Mouse (Mus musculus): ENCODE data around the gene Stx8.

Stx8 gene

GRCm38 (mm10) chr11:68083562-68083961 lies 117.6 kb downstream of the Stx8 start:
- DNase-seq (ENCODE audit: low spot score in 2 of 2), result no peak

- no peak for DNase-seq (ENCODE audit: low spot score in 2 of 2)
Observed at GRCm38 (mm10) chr11:68086221-68086620, 120.2 kb downstream of the Stx8 start.

GRCm38 (mm10) chr11:68089426-68089825 lies 123.4 kb downstream of the Stx8 start:
- no peak for DNase-seq (ENCODE audit: low spot score in 2 of 2)

GRCm38 (mm10) chr11:68089885-68090592 lies 124.0 kb downstream of the Stx8 start:
- no peak for DNase-seq (ENCODE audit: low spot score in 2 of 2)

- DNase-seq (ENCODE audit: low spot score in 2 of 2), result no peak
Observed at GRCm38 (mm10) chr11:68091975-68092759, 126.2 kb downstream of the Stx8 start.

GRCm38 (mm10) chr11:68101598-68101997 lies 135.6 kb downstream of the Stx8 start:
- DNase-seq (ENCODE audit: low spot score in 2 of 2), result no peak

- DNase-seq (ENCODE audit: low spot score in 2 of 2), result no peak
Observed at GRCm38 (mm10) chr11:68103480-68103879, 137.5 kb downstream of the Stx8 start.

GRCm38 (mm10) chr11:68106053-68106452 lies 140.1 kb downstream of the Stx8 start:
- DNase-seq (ENCODE audit: low spot score in 2 of 2), result no peak

GRCm38 (mm10) chr11:68113454-68114100 lies 147.6 kb downstream of the Stx8 start:
- no peak for DNase-seq (ENCODE audit: low spot score in 2 of 2)

- DNase-seq (ENCODE audit: low spot score in 2 of 2), result no peak
Observed at GRCm38 (mm10) chr11:68114202-68114601, 148.2 kb downstream of the Stx8 start.

- DNase-seq (ENCODE audit: low spot score in 2 of 2), result no peak
Observed at GRCm38 (mm10) chr11:68116157-68116556, 150.2 kb downstream of the Stx8 start.

- no peak for DNase-seq (ENCODE audit: low spot score in 2 of 2)
Observed at GRCm38 (mm10) chr11:68117878-68118660, 152.1 kb downstream of the Stx8 start.

GRCm38 (mm10) chr11:68118679-68119078 lies 152.7 kb downstream of the Stx8 start:
- no peak for DNase-seq (ENCODE audit: low spot score in 2 of 2)

GRCm38 (mm10) chr11:68119136-68119535 lies 153.1 kb downstream of the Stx8 start:
- DNase-seq (ENCODE audit: low spot score in 2 of 2), result no peak

- DNase-seq (ENCODE audit: low spot score in 2 of 2), result no peak
Observed at GRCm38 (mm10) chr11:68121260-68121659, 155.3 kb downstream of the Stx8 start.

- DNase-seq (ENCODE audit: low spot score in 2 of 2), result no peak
Observed at GRCm38 (mm10) chr11:68121660-68122059, 155.7 kb downstream of the Stx8 start.

GRCm38 (mm10) chr11:68126071-68126470 lies 160.1 kb downstream of the Stx8 start:
- DNase-seq (ENCODE audit: low spot score in 2 of 2), result peak in 1 of 2 experiments; percentile 20

- DNase-seq (ENCODE audit: low spot score in 2 of 2), result no peak
Observed at GRCm38 (mm10) chr11:68134494-68134893, 168.5 kb downstream of the Stx8 start.

GRCm38 (mm10) chr11:68135350-68135749 lies 169.4 kb downstream of the Stx8 start:
- DNase-seq (ENCODE audit: low spot score in 2 of 2), result no peak

GRCm38 (mm10) chr11:68136687-68137086 lies 170.7 kb downstream of the Stx8 start:
- DNase-seq (ENCODE audit: low spot score in 2 of 2), result no peak

GRCm38 (mm10) chr11:68142296-68142695 lies 176.3 kb downstream of the Stx8 start:
- no peak for DNase-seq (ENCODE audit: low spot score in 2 of 2)
